Mouse (Mus musculus) skeletal muscle tissue, adult 2 months (tissue): ENCODE results near the gene Med14.

ENCODE experiments used
- DNase-seq: peaks from one replicate; pipeline ENCODE4 v3.0.0-alpha.2; 2012; ENCODE audit warnings: low read depth, low spot score

Med14 gene

DNA sequence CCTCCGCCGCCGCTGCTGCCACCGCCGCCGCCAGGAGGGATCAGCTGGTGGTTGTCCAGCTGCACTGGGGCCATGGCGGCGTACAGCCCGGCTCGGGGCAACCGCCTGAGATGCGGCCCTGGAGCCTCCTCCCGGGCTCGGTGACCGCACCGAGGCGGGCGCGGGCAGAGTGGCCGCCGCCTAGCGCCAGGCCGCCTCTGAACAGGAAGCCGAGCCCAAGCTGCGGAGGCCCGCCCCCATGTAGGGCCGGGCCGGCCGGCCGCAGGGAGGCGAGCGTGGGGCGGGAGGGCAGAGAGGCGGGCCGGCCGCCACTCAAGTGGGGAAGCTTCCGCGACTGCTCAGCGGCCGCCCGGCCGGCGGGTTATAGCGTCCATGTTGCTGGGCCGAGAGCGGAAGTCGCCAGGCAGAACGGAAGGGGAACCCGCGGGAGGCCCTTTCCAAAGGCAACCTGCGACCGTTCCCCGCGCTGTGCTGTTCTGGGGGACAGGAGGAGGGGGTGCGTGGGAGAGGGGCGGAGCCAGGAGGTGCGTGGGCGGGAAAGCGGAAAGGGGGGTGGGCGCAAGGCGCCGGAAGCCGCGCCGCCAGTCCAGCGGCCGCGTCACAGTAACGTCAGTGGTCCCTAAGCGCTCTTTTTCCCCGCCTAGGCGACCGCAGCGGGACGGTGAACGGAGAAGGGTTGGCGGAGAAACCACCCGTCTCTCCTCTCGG, at the start of gene Med14:
Gene Med14, minus strand, starts transcription at position 448 of the 708 bp plus-strand sequence.
- DNase-seq = peak; percentile 89

DNA sequence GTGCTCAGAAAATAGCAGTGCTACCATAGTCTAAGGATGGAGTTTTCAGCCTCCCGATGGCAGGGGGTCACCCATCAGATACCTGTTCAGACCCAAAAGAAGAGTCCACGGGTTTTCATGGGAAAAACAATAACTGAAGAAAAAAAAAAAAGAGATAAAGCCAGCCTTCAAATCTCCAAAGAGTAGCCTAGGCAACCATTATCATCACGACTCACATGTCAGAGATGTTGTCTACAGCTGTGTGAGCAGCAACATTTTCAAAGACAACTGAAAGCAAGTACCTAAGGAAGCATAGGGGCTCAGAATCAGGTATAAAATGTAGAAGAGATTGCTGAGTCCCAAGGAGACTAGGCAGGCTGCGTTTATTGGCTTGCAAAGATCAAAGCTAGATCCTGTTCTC, 38.7 kb upstream of the Med14 start:
- no peak for DNase-seq

DNA sequence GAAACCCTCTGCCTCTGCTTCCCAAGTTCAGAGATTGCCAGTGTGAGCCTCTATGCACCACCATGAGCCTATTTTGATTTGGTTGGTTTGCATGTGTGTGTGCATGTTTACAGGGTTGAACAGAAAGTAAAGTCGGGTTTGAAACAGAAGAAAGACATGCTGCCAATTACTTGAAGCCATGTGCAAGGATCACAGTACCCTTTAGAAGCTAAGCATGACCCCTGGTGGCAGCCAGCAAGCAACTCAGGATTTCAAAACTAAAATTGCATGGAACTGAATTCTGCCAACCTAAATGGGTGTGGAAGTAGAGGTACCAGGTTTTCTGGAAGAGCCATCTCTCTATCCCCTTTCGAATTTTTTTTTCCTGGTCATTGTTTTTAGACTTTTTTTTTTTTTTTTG, 33.0 kb upstream of the Med14 start:
- DNase-seq = peak; percentile 22

DNA sequence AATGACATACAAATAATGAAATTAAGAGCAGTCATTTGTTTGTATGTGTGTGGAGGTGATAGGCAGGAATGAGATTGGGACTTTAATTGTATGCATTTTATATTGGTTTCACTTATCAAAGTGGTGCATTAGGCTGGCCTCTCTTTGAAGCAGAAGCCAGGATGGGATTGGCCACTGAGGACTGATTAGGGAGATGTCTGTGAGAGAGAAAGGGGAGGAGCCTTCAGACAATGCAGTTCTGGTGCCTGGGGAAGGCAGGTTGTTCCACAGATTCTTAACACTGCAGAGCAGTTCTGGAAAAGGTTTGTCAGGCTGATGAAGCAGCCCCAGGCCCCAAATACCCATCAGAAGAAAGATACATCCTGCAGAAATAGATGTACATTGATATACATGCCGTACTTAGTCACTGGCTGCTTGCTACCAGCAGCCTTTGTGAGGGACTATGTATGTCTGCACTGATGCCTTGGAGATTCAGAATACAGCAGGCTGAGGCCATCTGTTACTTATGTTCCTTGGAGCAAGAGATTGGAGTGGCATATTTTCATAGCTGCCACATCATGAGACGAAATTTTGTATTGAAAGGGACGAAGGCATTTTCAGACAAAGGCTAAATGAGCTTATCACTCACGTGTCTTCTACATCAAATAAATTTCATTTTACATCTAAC, 29.9 kb upstream of the Med14 start:
- no peak for DNase-seq

DNA sequence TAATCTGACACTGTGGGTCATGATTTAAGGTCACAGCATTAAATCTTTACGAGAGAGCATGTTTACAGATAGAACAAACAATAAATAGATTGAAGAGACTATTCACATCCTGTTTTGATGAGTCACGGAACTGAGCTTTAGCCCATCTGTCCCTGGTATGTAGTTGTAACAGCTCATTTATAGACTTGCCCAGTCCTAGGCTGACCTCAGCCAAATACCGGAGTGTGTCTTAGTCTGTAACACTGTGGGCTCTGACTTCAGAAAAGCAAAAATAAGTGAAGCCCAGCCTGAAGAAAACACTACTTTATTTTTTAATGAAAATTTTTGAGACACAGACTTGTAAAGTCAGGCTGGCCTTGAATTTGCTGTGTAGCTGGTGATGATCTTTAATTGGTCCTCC, 11.4 kb upstream of the Med14 start:
- DNase-seq = peak; percentile 25

DNA sequence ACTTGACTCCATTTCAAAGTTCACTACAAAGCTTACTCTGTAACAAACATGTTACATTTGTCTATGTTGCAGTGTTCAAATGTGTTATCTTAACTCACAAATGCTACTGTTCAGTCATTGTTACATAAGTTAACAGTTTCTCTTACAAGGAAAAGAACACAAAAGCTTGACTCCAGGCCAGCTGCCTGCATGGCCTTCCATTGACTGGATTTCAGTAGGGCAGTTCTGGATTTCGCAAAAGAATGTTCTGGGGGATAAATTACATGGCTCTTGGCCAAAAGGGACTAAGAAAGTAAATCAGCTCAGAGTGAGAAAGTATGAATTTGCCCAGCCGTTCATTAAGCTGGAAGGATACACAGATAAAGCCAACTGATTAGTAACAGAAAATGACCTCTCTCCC, 9.7 kb upstream of the Med14 start:
- peak; percentile 18 for DNase-seq

DNA sequence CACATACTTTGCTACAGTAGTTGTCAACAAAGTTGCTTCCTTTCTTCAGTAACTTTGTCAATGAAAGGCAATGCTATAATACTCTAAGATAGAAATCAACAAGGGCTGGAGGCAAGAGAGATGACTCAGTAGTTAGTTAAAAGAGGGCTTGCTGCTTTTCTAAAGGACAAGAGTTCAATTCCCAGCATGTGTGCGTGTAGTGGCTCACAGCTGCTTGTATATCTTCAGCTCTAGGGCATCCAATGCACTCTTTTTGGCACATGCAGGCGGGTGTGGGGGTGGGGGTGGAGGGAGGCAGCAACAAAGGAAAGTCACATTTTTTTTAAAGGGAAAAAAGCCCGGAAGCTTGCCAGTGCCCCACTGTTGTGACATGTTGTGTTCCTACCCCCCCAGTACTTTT, 6.7 kb upstream of the Med14 start:
- DNase-seq = no peak

DNA sequence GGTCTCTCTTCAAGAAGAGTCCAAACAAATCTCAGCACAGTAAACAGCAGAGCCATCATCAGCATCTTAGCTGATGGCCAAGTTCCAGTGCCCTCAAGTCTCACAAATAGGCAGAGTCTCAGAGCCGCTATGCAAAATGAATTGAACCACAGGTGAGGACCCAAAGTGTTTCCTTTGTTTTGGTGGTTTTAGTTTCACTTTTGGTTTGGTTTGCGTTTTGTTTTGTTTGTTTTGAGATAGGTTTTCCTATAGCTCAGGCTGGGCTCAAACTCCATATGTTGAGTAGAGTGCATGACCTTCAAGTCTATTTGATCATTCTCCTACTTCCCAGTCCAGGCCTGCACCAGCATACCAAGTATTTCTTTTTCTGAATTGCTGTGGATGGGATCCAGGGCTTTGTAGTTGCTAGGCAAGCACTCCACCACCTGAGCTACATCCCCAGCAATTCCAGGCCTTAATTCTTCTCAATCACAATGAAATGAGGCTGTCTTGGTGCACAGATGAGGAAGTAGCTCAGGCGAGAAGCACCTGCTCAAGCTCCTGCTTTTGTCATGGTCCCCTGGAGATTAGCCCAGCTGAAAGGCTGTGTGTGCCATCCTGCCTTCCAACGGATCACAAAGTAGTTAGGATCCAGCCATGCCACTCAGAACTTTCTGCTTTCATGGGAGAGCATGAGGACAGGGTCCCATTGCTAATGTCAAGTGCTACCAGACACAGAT, 5.1 kb upstream of the Med14 start:
- no peak for DNase-seq

DNA sequence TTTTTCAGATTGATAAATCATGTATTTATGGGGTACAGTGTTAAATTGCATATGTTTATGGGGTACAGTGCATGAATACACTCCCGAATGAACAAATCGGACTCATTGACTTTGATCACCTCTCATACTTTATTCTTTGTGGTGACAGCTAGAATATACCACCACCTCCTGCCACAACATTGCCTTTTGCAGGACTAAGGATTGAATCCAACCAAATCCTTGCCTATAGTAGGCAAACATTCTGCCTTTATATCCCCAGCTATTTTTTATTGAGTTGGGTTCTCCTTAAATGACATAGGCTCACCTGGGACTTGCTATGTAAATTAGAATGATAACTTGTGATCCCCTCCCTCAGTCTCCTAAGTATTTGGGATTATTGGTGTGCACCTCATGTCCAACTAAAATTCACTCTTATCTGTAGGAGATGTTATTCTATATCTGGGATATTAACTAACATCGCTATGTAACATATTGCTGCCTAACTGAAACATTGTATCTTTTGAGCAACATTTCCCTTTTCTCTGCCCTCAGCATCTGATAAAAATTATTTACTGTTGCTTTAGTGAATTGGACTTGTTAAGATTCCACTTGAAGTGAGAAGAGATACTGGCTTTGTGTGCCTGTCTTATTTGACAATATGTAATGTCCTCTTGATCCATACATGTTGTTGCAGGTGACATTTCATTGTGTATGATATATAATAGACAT, 1.4 kb upstream of the Med14 start:
- no peak for DNase-seq

DNA sequence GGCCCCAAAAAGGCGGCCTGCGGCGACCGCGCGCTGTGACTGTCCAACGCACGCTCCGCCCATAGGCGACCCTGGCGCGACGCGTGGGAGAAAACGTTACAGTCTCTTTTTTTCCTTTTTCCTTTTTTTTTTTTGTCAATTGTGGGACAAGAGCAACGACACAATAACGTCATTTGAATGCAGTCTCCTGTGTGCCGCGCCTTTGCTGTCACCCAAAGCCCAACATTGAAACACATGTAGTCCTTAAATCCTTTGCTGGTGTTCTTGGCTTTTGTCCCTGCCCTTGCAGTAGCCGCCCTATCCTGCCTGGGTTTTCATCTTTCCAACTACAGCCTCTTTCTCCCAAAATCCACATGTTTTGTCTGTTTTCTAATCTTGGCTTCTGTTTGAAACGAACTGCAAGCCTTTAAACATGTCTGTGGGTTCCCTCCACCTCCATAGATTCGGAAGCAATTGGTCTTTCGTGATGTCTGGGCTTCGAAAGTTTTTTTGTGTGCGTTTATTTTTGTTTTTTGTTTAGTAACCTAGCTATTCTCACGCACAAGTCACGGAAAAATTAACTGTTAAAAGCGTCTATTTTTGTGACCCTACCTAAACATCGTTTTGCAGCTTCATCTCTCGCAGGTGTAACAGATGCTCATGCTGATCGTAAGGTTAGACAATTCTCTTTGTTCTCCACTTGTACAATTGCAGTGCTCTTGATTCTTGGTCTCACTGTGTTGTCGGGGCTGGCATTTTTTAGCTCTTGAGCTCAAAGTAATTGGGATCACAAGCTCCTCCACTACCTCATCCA, 657 bp upstream of the Med14 start:
- peak; percentile 17 for DNase-seq

DNA sequence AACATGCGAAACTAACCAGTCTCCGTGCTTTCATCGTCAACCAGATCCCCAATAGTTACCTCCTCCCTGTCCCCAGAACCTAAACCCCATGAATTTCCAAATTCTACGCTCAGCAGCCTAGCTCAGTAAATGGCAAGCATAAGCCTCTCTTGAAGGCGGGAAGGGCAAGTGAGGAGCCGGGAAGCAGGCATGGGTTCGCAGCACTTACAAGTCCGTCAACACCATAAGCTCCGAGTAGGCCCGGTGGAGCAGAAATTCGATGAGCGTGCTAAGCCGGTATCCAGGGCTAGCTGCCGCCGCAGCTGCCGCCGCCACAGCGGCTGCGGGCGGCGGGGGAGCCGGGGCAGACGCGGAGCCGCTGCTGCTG, 631 bp downstream of the Med14 start:
- peak; percentile 26 for DNase-seq

DNA sequence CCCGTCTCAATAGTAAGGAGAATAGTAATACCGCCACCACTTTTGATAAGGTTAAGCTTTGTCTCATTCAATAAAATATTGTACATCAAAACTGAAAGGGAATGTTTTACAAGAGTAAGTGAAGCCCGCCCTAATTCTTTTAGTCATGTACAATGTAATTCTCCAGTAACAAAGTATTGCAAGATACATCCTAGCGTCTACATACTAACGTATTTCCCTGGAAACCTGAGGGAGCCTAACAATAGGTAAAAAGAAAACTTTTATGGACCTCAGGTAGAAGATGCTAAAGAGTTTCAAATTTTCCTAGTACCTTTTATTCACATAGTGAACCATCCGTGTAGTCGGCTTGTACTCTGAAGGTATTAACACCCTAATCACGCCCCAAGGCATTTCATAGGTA, 1.4 kb downstream of the Med14 start:
- DNase-seq = no peak

DNA sequence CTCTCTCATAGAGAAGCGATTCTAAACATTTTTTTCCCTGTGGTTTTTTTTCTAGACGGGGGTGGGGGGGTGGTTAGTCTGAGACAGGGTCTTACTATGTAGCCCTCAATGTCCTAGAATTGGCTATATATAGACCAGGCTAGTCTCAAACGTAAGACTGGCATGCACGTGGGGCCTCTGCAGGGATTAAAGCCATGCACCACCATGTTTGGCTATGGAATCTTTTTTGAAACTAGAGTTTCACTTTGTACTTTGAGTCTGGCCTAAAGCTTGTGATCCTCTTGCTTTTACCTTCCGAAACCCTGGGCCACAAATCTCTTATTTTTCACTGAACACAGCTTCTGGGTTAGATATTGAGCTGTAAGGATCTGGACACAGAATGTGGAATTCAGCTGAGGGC, 2.2 kb downstream of the Med14 start:
- DNase-seq = no peak

DNA sequence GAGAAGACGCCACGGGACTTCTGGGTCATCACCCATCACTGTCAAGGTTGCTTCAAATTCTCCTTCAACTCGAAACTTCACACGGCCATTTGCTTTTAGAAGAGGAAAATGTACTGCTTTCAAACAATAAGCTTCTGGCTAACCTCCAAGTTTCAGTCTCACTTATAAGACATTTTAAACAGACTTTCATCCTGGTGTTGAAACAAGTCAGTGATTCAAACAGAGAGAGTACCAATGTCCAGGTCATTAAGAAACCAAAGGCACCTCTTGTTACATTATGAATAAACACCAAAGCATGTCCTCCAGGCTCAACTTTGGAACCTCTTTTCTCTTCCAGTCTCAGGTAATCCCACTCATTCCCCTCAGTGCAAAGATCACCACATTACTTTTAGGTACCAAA, 14.0 kb downstream of the Med14 start:
- no peak for DNase-seq

DNA sequence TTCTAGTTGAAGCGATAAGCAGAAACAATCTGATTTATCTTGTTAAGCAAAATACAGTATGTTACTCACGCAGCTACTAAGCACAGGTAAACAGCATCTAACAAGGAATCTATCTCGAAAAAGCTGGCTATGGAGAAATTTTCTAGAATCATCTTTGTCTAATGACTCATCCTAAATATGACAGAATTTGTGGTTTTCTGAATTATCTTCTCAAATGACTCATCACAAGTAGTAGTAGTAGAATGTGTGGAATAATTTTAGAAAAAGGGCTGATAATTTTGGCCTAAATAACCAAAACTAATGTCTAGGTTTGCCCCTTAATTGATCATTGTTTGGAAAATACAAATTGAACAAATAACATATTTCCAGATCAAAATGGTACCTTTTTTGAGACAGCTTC, 15.1 kb downstream of the Med14 start:
- no peak for DNase-seq

DNA sequence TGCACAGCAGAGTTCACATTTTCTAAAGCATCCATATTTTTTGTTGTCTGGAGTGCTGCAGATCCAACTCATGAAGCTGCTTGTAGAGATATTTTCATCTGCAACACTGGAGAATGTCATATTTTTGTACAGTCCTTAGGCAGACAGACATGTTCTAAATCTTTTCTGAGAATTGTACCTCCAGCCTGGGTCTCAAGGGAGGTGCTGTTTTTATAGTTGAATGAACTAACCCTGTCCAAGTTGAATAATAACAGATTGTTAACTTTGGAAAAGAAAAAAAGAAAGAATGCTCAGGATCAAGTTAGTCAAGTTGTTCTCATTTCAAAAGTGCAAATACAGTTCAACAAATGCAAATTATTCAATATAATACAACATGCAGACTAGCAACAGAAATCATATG, 21.5 kb downstream of the Med14 start:
- no peak for DNase-seq

DNA sequence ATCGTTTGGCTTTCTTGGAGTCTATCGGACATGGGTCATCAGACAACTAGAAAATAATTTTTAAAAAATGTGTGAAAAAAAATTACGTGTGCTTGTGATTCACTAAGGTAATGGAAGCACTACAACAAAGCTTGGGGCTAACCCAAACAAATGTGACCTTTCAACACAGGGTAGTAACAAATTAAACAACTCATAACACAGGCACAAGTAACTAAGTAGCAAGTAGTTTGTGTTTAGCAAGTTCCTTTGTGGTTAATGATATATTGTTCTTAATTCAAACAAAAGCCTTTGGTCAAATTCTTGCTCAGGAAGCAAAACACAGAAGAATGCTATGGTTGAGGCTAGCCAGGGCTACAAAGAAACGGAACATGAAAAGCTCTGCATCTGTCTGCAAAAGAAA, 45.8 kb downstream of the Med14 start:
- DNase-seq = no peak

DNA sequence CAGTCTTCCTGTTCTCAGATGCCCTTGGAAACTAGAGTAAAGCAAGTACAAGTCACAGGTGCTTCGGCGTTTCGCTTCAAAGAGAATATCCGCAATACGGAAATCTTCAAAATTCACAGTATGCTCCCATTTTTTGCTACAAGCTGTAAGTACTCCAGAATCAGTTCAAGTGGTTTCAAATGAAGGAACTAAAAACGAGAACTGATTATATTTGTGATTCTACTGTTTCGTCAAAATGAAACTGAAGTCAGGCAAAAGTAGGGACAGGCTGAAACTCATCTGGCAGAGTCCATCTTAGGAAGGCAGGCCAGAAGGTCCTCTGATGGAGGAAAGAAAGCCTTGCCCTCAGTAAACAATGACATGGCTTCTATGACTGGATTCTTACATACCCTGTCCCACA, 48.1 kb downstream of the Med14 start:
- DNase-seq = no peak

DNA sequence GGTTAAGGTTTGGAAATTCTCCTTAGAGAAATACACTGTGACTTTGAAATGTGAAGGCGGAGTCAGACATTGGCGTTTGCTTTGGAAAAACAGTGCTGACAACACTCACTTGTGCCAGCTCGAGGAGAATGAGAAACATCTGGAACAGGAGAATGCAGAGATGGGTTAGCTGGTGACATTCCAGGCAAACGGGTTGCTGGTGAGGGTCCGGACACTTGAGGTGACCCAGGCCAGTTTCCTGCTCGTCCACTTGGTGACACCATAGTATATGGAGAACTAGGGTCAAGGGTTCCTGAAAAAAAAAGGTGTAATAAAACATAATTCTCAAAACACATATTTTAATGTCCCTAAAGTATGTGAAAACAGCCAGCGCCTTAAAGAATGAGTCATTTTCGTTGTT, 75.0 kb downstream of the Med14 start:
- no peak for DNase-seq

DNA sequence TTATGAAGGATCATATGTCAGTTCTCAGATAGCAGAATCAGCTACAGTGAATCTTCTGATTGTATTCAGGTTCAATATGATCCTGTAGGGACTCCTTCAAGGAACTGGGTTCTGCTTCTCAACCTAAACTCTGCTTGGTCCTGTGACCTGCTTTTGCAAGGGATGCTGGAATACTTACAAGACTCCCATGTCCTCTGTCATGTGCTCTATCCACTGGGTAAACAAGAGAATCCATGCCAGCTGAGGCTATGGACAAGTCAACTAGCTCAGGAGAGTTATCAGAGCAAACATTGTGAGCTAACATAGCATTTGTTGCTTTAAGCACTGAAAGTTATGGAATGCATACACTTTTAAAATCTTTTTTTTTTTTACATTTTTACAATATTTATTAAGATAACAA, 75.8 kb downstream of the Med14 start:
- peak; percentile 7 for DNase-seq

DNA sequence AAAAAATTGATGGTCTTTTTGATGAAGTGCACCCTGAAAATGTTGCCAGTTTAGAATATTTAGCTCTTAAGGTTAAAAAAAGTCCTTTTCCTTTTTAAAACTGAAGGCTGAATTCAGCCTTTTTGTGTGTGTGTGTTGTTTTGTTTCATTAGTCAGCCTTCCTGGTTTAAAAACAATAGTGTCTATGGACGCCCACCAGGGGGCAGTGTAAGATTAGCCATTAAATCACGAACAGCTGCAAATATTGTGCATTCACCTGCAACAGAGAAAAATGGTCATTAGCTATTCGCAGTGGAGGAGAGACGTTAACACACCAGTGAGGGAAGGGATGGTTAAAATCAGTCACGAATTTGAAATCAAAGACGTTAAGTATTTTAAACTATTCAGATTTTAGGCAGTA, 84.5 kb downstream of the Med14 start:
- peak; percentile 28 for DNase-seq
